8 mouse cellular contexts compared by ENCODE assay signal in genomic region chr11:106216730-106217490, GRCm38 (mm10). TPM values are rescaled to one million over a fixed set of nuclear protein-coding genes. Genes with fewer than 3 reads are reported as not detected.
A peak's percentile ranks its signal among the peaks of the same experiment; 100 is the strongest.
DNase-seq lines count a peak whose midpoint lies in the region; ATAC-seq lines count a peak whose summit lies in the region.

Gene Ddx42, plus strand, starts transcription at chr11:106216926.

- peak within 1 kb of the TSS; percentile 66 for H3K4me2 ChIP-seq in hindbrain, embryonic 15.5 days

- H3K27me3 ChIP-seq in hindbrain, embryonic 15.5 days: no peaks in the 10 kb centered on the region

- WGBS in hindbrain, embryonic 15.5 days: under 1% methylated on average over 69 of the region's 70 CpGs

- peak within 1 kb of the TSS; percentile 79 for H3K4me3 ChIP-seq in hindbrain, embryonic 15.5 days

- peaks cover 51% of the 10 kb centered on the region for H3K4me1 ChIP-seq in hindbrain, embryonic 15.5 days (replicated peaks)

- DNase-seq in T-cell, adult 2 months (ENCODE audit: low spot score): peak; percentile 93
- DNase-seq in cerebellum, postnatal 36 days: peak; percentile 88 to 93
- DNase-seq in frontal cortex, postnatal 36 days (ENCODE audit: low spot score in 2 of 2): peak; percentile 91 to 93
- peak; percentile 92 for DNase-seq in left cerebral cortex, adult 11 months (ENCODE audit: low spot score)
- DNase-seq in lung, postnatal 4 days: peak; percentile 93 to 96
- DNase-seq in retina, postnatal 7 days (ENCODE audit: low read depth, low spot score): peak; percentile 95
- peak; percentile 79 for DNase-seq in urinary bladder, adult 2 months (ENCODE audit: low spot score)

- peak within 1 kb of the TSS; percentile 97 for H3K9ac ChIP-seq in hindbrain, embryonic 15.5 days

- peak; percentile 97 for ATAC-seq in hindbrain, embryonic 15.5 days (ENCODE audit: low FRiP score, low read depth)

- no peaks in the 10 kb centered on the region for H3K9me3 ChIP-seq in hindbrain, embryonic 15.5 days

- H3K27ac ChIP-seq in hindbrain, embryonic 15.5 days (replicated peaks): peak within 1 kb of the TSS; percentile 99

- peaks cover 13% of the 10 kb centered on the region for H3K36me3 ChIP-seq in hindbrain, embryonic 15.5 days

RNA-seq across cellular contexts. Expression of gene Ddx42, which starts in this region (rescaled TPM):
- polyA plus RNA-seq in hindbrain, embryonic 15.5 days (2015; fragmentation: Nextera tagmentation; extraction: Ambion mirVana): 77.9 and 81.9 TPM in 2 replicates
- 29.2 and 34.3 TPM in 2 replicates for polyA plus RNA-seq in urinary bladder, adult 2 months (2012; rRNA removed)

Comparison
In these comparisons a context has a peak if more than half of its experiments do, and no peak if none do; other contexts are left out.
1. Peak in every context shown above with its lines: DNase-seq, ATAC-seq, H3K4me3 ChIP-seq and H3K27ac ChIP-seq.